Mouse (Mus musculus): ENCODE measurements around the gene Fscn1. TPM values are rescaled to one million over a fixed set of nuclear protein-coding genes. Genes with fewer than 3 reads are reported as not detected.
A peak's percentile ranks its signal among the peaks of the same experiment; 100 is the strongest.

Fscn1 gene
- total RNA-seq, 2 experiments from 2014 or later, result 165 to 188 TPM

- DNase-seq (ENCODE audit: low spot score in 2 of 2), result peak; percentile 64 to 84
These were observed 24.4 kb upstream of the Fscn1 start for GRCm38 (mm10) chr5:142935642-142936335.

GRCm38 (mm10) chr5:142936336-142936719, 23.8 kb upstream of the Fscn1 start:
- peak; percentile 80 to 91 for DNase-seq (ENCODE audit: low spot score in 2 of 2)

GRCm38 (mm10) chr5:142937956-142938727, 22.0 kb upstream of the Fscn1 start:
- no peak for DNase-seq (ENCODE audit: low spot score in 2 of 2)

- DNase-seq (ENCODE audit: low spot score in 2 of 2), result no peak
These were observed 19.8 kb upstream of the Fscn1 start for GRCm38 (mm10) chr5:142940393-142940792.

- DNase-seq (ENCODE audit: low spot score in 2 of 2), result no peak
These were observed 15.0 kb upstream of the Fscn1 start for GRCm38 (mm10) chr5:142944979-142945682.

GRCm38 (mm10) chr5:142947460-142947859, 12.7 kb upstream of the Fscn1 start:
- DNase-seq (ENCODE audit: low spot score in 2 of 2), result no peak

GRCm38 (mm10) chr5:142949580-142949979, 10.6 kb upstream of the Fscn1 start:
- no peak for DNase-seq (ENCODE audit: low spot score in 2 of 2)

GRCm38 (mm10) chr5:142950405-142950804, 9.7 kb upstream of the Fscn1 start:
- no peak for DNase-seq (ENCODE audit: low spot score in 2 of 2)

- no peak for DNase-seq (ENCODE audit: low spot score in 2 of 2)
These were observed 6.5 kb upstream of the Fscn1 start for GRCm38 (mm10) chr5:142953641-142954040.

GRCm38 (mm10) chr5:142956956-142957703, 3.0 kb upstream of the Fscn1 start:
- no peak for DNase-seq (ENCODE audit: low spot score in 2 of 2)

GRCm38 (mm10) chr5:142958464-142958863, 1.7 kb upstream of the Fscn1 start:
- DNase-seq (ENCODE audit: low spot score in 2 of 2), result no peak

- no peak for DNase-seq (ENCODE audit: low spot score in 2 of 2)
These were observed 987 bp upstream of the Fscn1 start for GRCm38 (mm10) chr5:142959156-142959555.

GRCm38 (mm10) chr5:142960775-142961271, 680 bp downstream of the Fscn1 start:
- DNase-seq (ENCODE audit: low spot score in 2 of 2), result peak in 1 of 2 experiments; percentile 45

GRCm38 (mm10) chr5:142961398-142961880, 1.3 kb downstream of the Fscn1 start:
- DNase-seq (ENCODE audit: low spot score in 2 of 2), result no peak

GRCm38 (mm10) chr5:142961881-142962443, 1.8 kb downstream of the Fscn1 start:
- peak in 1 of 2 experiments; percentile 48 for DNase-seq (ENCODE audit: low spot score in 2 of 2)

GRCm38 (mm10) chr5:142962444-142962961, 2.4 kb downstream of the Fscn1 start:
- DNase-seq (ENCODE audit: low spot score in 2 of 2), result peak in 1 of 2 experiments; percentile 32

GRCm38 (mm10) chr5:142963003-142963704, 3.0 kb downstream of the Fscn1 start:
- peak; percentile 61 to 66 for DNase-seq (ENCODE audit: low spot score in 2 of 2)

- DNase-seq (ENCODE audit: low spot score in 2 of 2), result peak; percentile 51 to 78
These were observed 3.8 kb downstream of the Fscn1 start for GRCm38 (mm10) chr5:142963705-142964494.

GRCm38 (mm10) chr5:142964650-142965049, 4.5 kb downstream of the Fscn1 start:
- DNase-seq (ENCODE audit: low spot score in 2 of 2), result no peak

Measured in layer of hippocampus, adult 18-20 months (tissue).